Mouse (Mus musculus): ENCODE results near the gene Slc30a7.
A peak's percentile ranks its signal among the peaks of the same experiment; 100 is the strongest.

Slc30a7 gene

GRCm38 (mm10) chr3:116006978-116007940 lies at the start of gene Slc30a7, which contains the start of gene Extl2:
Slc30a7 (minus strand) TSS chr3:116007406.
Extl2 (plus strand) TSS chr3:116007462.
- peak; percentile 60 for DNase-seq (ENCODE audit: low spot score)

- DNase-seq (ENCODE audit: low spot score): no peak
Measured at GRCm38 (mm10) chr3:116047034-116047433, 39.8 kb upstream of the Slc30a7 start.

- DNase-seq (ENCODE audit: low spot score): no peak
Measured at GRCm38 (mm10) chr3:116046000-116046399, 38.8 kb upstream of the Slc30a7 start.

GRCm38 (mm10) chr3:116040776-116041175 lies 33.6 kb upstream of the Slc30a7 start:
- DNase-seq (ENCODE audit: low spot score): no peak

GRCm38 (mm10) chr3:116033871-116034222 lies 26.6 kb upstream of the Slc30a7 start:
- no peak for DNase-seq (ENCODE audit: low spot score)

GRCm38 (mm10) chr3:116033218-116033870 lies 26.1 kb upstream of the Slc30a7 start:
- no peak for DNase-seq (ENCODE audit: low spot score)

- DNase-seq (ENCODE audit: low spot score): no peak
Measured at GRCm38 (mm10) chr3:116030152-116030788, 23.1 kb upstream of the Slc30a7 start.

GRCm38 (mm10) chr3:116026996-116027395 lies 19.8 kb upstream of the Slc30a7 start:
- DNase-seq (ENCODE audit: low spot score): no peak

- no peak for DNase-seq (ENCODE audit: low spot score)
Measured at GRCm38 (mm10) chr3:116025701-116026100, 18.5 kb upstream of the Slc30a7 start.

- no peak for DNase-seq (ENCODE audit: low spot score)
Measured at GRCm38 (mm10) chr3:116024669-116025068, 17.5 kb upstream of the Slc30a7 start.

- DNase-seq (ENCODE audit: low spot score): no peak
Measured at GRCm38 (mm10) chr3:116024236-116024635, 17.0 kb upstream of the Slc30a7 start.

- DNase-seq (ENCODE audit: low spot score): no peak
Measured at GRCm38 (mm10) chr3:116019136-116019535, 11.9 kb upstream of the Slc30a7 start.

- no peak for DNase-seq (ENCODE audit: low spot score)
Measured at GRCm38 (mm10) chr3:116018606-116019005, 11.4 kb upstream of the Slc30a7 start.

GRCm38 (mm10) chr3:116016116-116016515 lies 8.9 kb upstream of the Slc30a7 start:
- DNase-seq (ENCODE audit: low spot score): no peak

GRCm38 (mm10) chr3:116014901-116015300 lies 7.7 kb upstream of the Slc30a7 start:
- DNase-seq (ENCODE audit: low spot score): no peak

- DNase-seq (ENCODE audit: low spot score): no peak
Measured at GRCm38 (mm10) chr3:116009622-116010344, 2.6 kb upstream of the Slc30a7 start.

- DNase-seq (ENCODE audit: low spot score): no peak
Measured at GRCm38 (mm10) chr3:116007941-116008440, 785 bp upstream of the Slc30a7 start.

GRCm38 (mm10) chr3:116006284-116006977 lies 775 bp downstream of the Slc30a7 start:
- DNase-seq (ENCODE audit: low spot score): peak; percentile 9

GRCm38 (mm10) chr3:115996929-115997328 lies 10.3 kb downstream of the Slc30a7 start:
- no peak for DNase-seq (ENCODE audit: low spot score)

GRCm38 (mm10) chr3:115993025-115993424 lies 14.2 kb downstream of the Slc30a7 start:
- no peak for DNase-seq (ENCODE audit: low spot score)

- DNase-seq (ENCODE audit: low spot score): no peak
Measured at GRCm38 (mm10) chr3:115992588-115992987, 14.6 kb downstream of the Slc30a7 start.
